Mouse (Mus musculus) spleen, postnatal 14 days (tissue): ENCODE measurements around the gene Edaradd.

Experiments
- DNase-seq, 2 experiments: peaks; one replicate each; pipeline ENCODE4 v3.0.0; 2021 to 2022; ENCODE audit warnings: low spot score in 2 of 2

The Edaradd gene

GRCm38 (mm10) chr13:12519955-12520584 lies at the start of gene Edaradd:
Gene Edaradd, minus strand, starts transcription at chr13:12520438.
- peak; percentile 18 to 47 for DNase-seq

GRCm38 (mm10) chr13:12569741-12570140 lies 49.5 kb upstream of the Edaradd start:
- no peak for DNase-seq

- no peak for DNase-seq
Measured at GRCm38 (mm10) chr13:12568597-12569469, 48.6 kb upstream of the Edaradd start.

- DNase-seq: no peak
Measured at GRCm38 (mm10) chr13:12567936-12568335, 47.7 kb upstream of the Edaradd start.

GRCm38 (mm10) chr13:12565621-12566390 lies 45.6 kb upstream of the Edaradd start, which contains the start of gene Ero1lb:
Gene Ero1lb, plus strand, starts transcription at chr13:12565874.
- peak; percentile 91 to 97 for DNase-seq

- DNase-seq: no peak
Measured at GRCm38 (mm10) chr13:12562256-12562655, 42.0 kb upstream of the Edaradd start.

GRCm38 (mm10) chr13:12561729-12562128 lies 41.5 kb upstream of the Edaradd start:
- no peak for DNase-seq

- no peak for DNase-seq
Measured at GRCm38 (mm10) chr13:12559462-12560120, 39.4 kb upstream of the Edaradd start.

- no peak for DNase-seq
Measured at GRCm38 (mm10) chr13:12559044-12559443, 38.8 kb upstream of the Edaradd start.

GRCm38 (mm10) chr13:12554211-12554610 lies 34.0 kb upstream of the Edaradd start:
- no peak for DNase-seq

- no peak for DNase-seq
Measured at GRCm38 (mm10) chr13:12543880-12544568, 23.8 kb upstream of the Edaradd start.

GRCm38 (mm10) chr13:12543246-12543645 lies 23.0 kb upstream of the Edaradd start:
- no peak for DNase-seq

GRCm38 (mm10) chr13:12542006-12542981 lies 22.1 kb upstream of the Edaradd start:
- DNase-seq: peak; percentile 15 to 49

GRCm38 (mm10) chr13:12540119-12540518 lies 19.9 kb upstream of the Edaradd start:
- DNase-seq: peak in 1 of 2 experiments; percentile 23

GRCm38 (mm10) chr13:12539716-12540115 lies 19.5 kb upstream of the Edaradd start:
- no peak for DNase-seq

- DNase-seq: peak; percentile 33 to 64
Measured at GRCm38 (mm10) chr13:12537971-12538370, 17.7 kb upstream of the Edaradd start.

- no peak for DNase-seq
Measured at GRCm38 (mm10) chr13:12534628-12535027, 14.4 kb upstream of the Edaradd start.

- DNase-seq: no peak
Measured at GRCm38 (mm10) chr13:12525678-12526077, 5.4 kb upstream of the Edaradd start.

- DNase-seq: no peak
Measured at GRCm38 (mm10) chr13:12522346-12522745, 2.1 kb upstream of the Edaradd start.

GRCm38 (mm10) chr13:12519371-12519770 lies 867 bp downstream of the Edaradd start:
- no peak for DNase-seq
